Mouse (Mus musculus): ENCODE measurements around the gene Limch1.

The Limch1 gene

GRCm38 (mm10) chr5:67024459-67025050 is 278.9 kb downstream of the Limch1 start:
- DNase-seq (ENCODE audit: low read depth, low spot score) = peak; percentile 91

- DNase-seq (ENCODE audit: low read depth, low spot score) = peak; percentile 86
Measured at GRCm38 (mm10) chr5:67025095-67025494, 279.5 kb downstream of the Limch1 start.

- peak; percentile 71 for DNase-seq (ENCODE audit: low read depth, low spot score)
Measured at GRCm38 (mm10) chr5:67025581-67025980, 280.0 kb downstream of the Limch1 start.

- DNase-seq (ENCODE audit: low read depth, low spot score) = peak; percentile 33
Measured at GRCm38 (mm10) chr5:67028786-67029185, 283.2 kb downstream of the Limch1 start.

GRCm38 (mm10) chr5:67029946-67030345 is 284.3 kb downstream of the Limch1 start:
- no peak for DNase-seq (ENCODE audit: low read depth, low spot score)

- no peak for DNase-seq (ENCODE audit: low read depth, low spot score)
Measured at GRCm38 (mm10) chr5:67032601-67033000, 287.0 kb downstream of the Limch1 start.

GRCm38 (mm10) chr5:67043932-67044331 is 298.3 kb downstream of the Limch1 start:
- DNase-seq (ENCODE audit: low read depth, low spot score) = peak; percentile 29

GRCm38 (mm10) chr5:67048003-67048402 is 302.4 kb downstream of the Limch1 start:
- DNase-seq (ENCODE audit: low read depth, low spot score) = peak; percentile 88

- no peak for DNase-seq (ENCODE audit: low read depth, low spot score)
Measured at GRCm38 (mm10) chr5:67057803-67058202, 312.2 kb downstream of the Limch1 start.

GRCm38 (mm10) chr5:67060519-67060918 is 314.9 kb downstream of the Limch1 start:
- DNase-seq (ENCODE audit: low read depth, low spot score) = no peak

GRCm38 (mm10) chr5:67063596-67063995 is 318.0 kb downstream of the Limch1 start:
- DNase-seq (ENCODE audit: low read depth, low spot score) = no peak

- no peak for DNase-seq (ENCODE audit: low read depth, low spot score)
Measured at GRCm38 (mm10) chr5:67083117-67083516, 337.5 kb downstream of the Limch1 start.

GRCm38 (mm10) chr5:67090856-67091255 is 345.2 kb downstream of the Limch1 start:
- DNase-seq (ENCODE audit: low read depth, low spot score) = no peak

- no peak for DNase-seq (ENCODE audit: low read depth, low spot score)
Measured at GRCm38 (mm10) chr5:67091766-67092165, 346.1 kb downstream of the Limch1 start.

- no peak for DNase-seq (ENCODE audit: low read depth, low spot score)
Measured at GRCm38 (mm10) chr5:67093991-67094390, 348.4 kb downstream of the Limch1 start.

- no peak for DNase-seq (ENCODE audit: low read depth, low spot score)
Measured at GRCm38 (mm10) chr5:67095153-67095552, 349.5 kb downstream of the Limch1 start.

- DNase-seq (ENCODE audit: low read depth, low spot score) = no peak
Measured at GRCm38 (mm10) chr5:67095651-67096377, 350.2 kb downstream of the Limch1 start.

- DNase-seq (ENCODE audit: low read depth, low spot score) = no peak
Measured at GRCm38 (mm10) chr5:67096378-67096771, 350.7 kb downstream of the Limch1 start.

- no peak for DNase-seq (ENCODE audit: low read depth, low spot score)
Measured at GRCm38 (mm10) chr5:67097106-67098050, 351.8 kb downstream of the Limch1 start.

GRCm38 (mm10) chr5:67098051-67098732 is 352.6 kb downstream of the Limch1 start:
- no peak for DNase-seq (ENCODE audit: low read depth, low spot score)

- no peak for DNase-seq (ENCODE audit: low read depth, low spot score)
Measured at GRCm38 (mm10) chr5:67098733-67099323, 353.2 kb downstream of the Limch1 start, which contains the start of gene Phox2b. Gene Phox2b (minus strand): TSS chr5:67099301.
